In the genomic region with DNA sequence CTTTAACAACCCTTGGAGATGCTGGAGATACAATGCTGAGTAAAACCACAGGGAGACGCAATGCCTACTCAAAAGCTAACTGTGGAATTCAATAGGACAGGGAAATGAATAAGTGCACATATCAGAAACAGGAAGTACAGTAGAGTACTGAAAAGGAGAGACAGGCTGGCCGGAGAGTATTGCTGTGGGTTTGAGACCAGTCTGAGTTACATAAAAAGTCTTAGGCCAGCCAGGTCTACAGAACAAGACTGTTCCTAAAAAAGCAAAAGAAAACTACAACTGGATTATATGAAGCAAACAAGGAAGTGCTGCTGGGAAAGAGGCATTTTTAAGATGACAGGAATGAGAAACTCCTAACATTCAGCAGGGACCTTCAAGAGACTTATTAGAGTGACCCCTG, we compare ENCODE assay signal across 24 mouse cellular contexts.
"Had no signal": no experiment of that assay in that cellular context is flagged by ENCODE, and none has a peak within 500 bp of the region (broad histone marks: within the 10 kb centered on the region; RNA-seq: fewer than 3 reads in every experiment).

No protein-coding gene starts in this region.

- H3K4me3 ChIP-seq: heart, embryonic 10.5 days; heart, embryonic 12.5 days; hindbrain, embryonic 10.5 days; hindbrain, embryonic 12.5 days; intestine, embryonic 15.5 days; kidney, embryonic 15.5 days; limb, embryonic 13.5 days; limb, embryonic 15.5 days; liver, embryonic 12.5 days had no signal

- DNase-seq: gastrocnemius, postnatal 14 days; heart, postnatal 10 days; heart, postnatal 4 days; kidney, adult 2 months; kidney, adult 9 months; kidney, postnatal 14 days; kidney, postnatal 36 days; layer of hippocampus, adult 9-11 months; layer of hippocampus, postnatal 36 days; left cerebral cortex, postnatal 4 days had no signal

- H3K36me3 ChIP-seq: heart, embryonic 10.5 days; heart, embryonic 12.5 days; hindbrain, embryonic 10.5 days; hindbrain, embryonic 12.5 days; intestine, embryonic 15.5 days; kidney, embryonic 15.5 days; limb, embryonic 13.5 days; limb, embryonic 15.5 days; liver, embryonic 12.5 days had no signal

- H3K27me3 ChIP-seq: heart, embryonic 12.5 days; hindbrain, embryonic 12.5 days; intestine, embryonic 15.5 days; kidney, embryonic 15.5 days; limb, embryonic 13.5 days; limb, embryonic 15.5 days; liver, embryonic 12.5 days had no signal

- H3K4me1 ChIP-seq: hindbrain, embryonic 12.5 days; intestine, embryonic 15.5 days; kidney, embryonic 15.5 days; limb, embryonic 13.5 days; limb, embryonic 15.5 days; liver, embryonic 12.5 days had no signal

- ATAC-seq: hindbrain, embryonic 16.5 days; inflammation-experienced regulatory T-cells, adult 6 months; intestine, embryonic 15.5 days; intestine, postnatal 0 days; liver, embryonic 12.5 days had no signal

- H3K27ac ChIP-seq: heart, embryonic 10.5 days; hindbrain, embryonic 10.5 days; hindbrain, embryonic 12.5 days; hindbrain, embryonic 14.5 days; intestine, embryonic 15.5 days; kidney, embryonic 15.5 days; kidney, postnatal 0 days; limb, embryonic 13.5 days; limb, embryonic 15.5 days; liver, embryonic 12.5 days had no signal

- H3K9me3 ChIP-seq: heart, embryonic 10.5 days; heart, embryonic 12.5 days; hindbrain, embryonic 10.5 days; hindbrain, embryonic 12.5 days; intestine, embryonic 15.5 days; kidney, embryonic 15.5 days; limb, embryonic 13.5 days; limb, embryonic 15.5 days; liver, embryonic 12.5 days had no signal
